Mouse (Mus musculus): ENCODE results near the gene Smpd4. TPM values are rescaled to one million over a fixed set of nuclear protein-coding genes. Genes with fewer than 3 reads are reported as not detected.
A peak's percentile ranks its signal among the peaks of the same experiment; 100 is the strongest.

The Smpd4 gene
- polyA plus RNA-seq, 1 experiment from 2014 or later, result 39.1 TPM

DNA sequence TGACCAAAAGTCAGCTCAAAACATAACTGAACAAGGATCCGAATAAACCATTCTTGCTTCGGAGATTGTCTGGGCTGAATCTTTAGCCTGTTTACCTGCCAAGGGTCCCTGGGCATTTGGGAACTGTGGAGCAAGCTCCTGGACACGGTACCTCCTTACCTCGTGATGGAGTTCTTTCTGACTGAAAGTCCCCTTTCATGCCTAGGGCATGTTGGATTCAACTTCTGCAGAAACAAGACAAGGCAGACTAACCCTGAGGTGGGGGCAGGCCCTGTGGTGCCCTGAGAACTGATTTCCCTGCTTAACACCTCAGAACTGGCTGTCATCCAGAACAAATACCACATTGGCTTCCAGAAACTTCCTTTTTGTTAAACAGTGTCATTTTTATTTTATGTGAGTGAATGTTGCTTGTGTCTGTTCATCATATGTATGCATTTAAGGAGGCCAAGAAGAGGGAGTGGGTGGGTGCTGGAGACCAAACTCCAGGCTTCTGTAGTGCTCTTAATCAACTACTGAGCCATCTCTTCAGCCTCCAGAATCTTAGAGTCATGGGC, 24.4 kb downstream of the Smpd4 start:
- Histone ChIP-seq H3K4me1 (replicated peaks; ENCODE audit: control insufficient read depth, insufficient read depth, low read length) (0 out of 2 replicates have a peak, but pooled peaks cover 3% of the 10 kb centered on the region), H3K27me3 (ENCODE audit: control insufficient read depth, insufficient read depth, low read length) (no peaks in the 10 kb centered on the region), H3K9me3 (ENCODE audit: control insufficient read depth, low read length) (no peaks in the 10 kb centered on the region), H3K9ac (ENCODE audit: low read depth, low read length) (no peak overlapping the region), H3K4me3 (ENCODE audit: low read depth, low read length) (no peak overlapping the region), H3K27ac (ENCODE audit: low read depth, low read length) (no peak overlapping the region), H3K36me3 (ENCODE audit: control insufficient read depth, insufficient read depth, low read length) (peaks cover 9% of the 10 kb centered on the region; the same call in 1 of the 2 replicates), H3K4me2 (replicated peaks; ENCODE audit: low read depth, low read length) (no peak overlapping the region)
- WGBS, result 92% methylated on average over 4 of the region's 4 CpGs
- no peak for ATAC-seq (ENCODE audit: low FRiP score)
- no peak for DNase-seq (ENCODE audit: low spot score)

DNA sequence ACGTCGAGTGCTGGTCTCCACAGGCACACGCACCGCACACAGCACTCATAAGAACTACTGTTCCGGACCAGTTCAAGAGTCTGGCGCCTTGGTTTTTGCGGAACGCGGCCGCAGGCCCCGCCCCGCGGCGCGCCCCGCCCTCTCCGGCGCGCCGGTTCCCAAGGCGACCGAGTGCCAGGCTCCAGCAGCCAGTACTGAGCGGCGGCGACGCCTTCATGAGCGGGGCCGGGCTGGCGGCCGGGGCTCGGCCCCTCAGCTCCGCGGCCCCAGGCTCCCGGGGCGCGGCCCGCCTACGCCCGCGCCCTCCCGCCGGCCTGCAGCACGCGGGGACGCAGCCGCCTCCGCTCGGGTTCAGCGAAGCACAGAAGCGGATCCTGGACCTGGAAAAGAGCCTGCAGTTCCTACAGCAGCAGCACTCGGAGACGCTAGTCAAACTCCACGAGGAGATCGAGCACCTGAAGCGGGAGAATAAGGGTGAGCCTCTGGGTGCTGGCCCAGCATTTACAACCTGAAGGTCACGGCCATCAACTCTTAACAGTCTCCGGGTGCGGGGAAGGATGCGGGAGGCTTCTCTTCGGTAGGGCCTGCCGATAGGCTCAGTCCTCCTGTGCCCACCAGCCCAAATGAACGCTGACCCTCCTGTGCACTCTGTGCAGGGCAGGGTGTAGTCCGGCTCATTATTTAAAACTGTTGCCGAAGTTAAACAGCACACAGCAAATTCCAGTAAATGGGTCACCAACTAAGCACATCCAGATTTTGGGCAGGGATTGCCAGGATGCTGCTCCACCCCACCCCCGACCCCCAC, 27.4 kb downstream of the Smpd4 start, which contains the start of gene Ccdc74a:
Gene Ccdc74a (plus strand): TSS at position 161 of the 805 bp plus-strand sequence.
- Histone ChIP-seq H3K4me3 (ENCODE audit: low read depth, low read length) (peak within 1 kb of the TSS; percentile 48), H3K36me3 (ENCODE audit: control insufficient read depth, insufficient read depth, low read length) (peaks cover under 1% of the 10 kb centered on the region; the same call in 1 of the 2 replicates), H3K4me2 (replicated peaks; ENCODE audit: low read depth, low read length) (peak within 1 kb of the TSS; percentile 95), H3K27me3 (ENCODE audit: control insufficient read depth, insufficient read depth, low read length) (no peaks in the 10 kb centered on the region), H3K27ac (ENCODE audit: low read depth, low read length) (no peak within 1 kb of the TSS), H3K4me1 (replicated peaks; ENCODE audit: control insufficient read depth, insufficient read depth, low read length) (0 out of 2 replicates have a peak, but pooled peaks cover 3% of the 10 kb centered on the region), H3K9me3 (ENCODE audit: control insufficient read depth, low read length) (no peaks in the 10 kb centered on the region), H3K9ac (ENCODE audit: low read depth, low read length) (peak within 1 kb of the TSS; percentile 52)
- ATAC-seq (ENCODE audit: low FRiP score) (peak; percentile 95), DNase-seq (ENCODE audit: low spot score) (peak; percentile 92)
- WGBS, result 3% methylated on average over 53 of the region's 65 CpGs

DNA sequence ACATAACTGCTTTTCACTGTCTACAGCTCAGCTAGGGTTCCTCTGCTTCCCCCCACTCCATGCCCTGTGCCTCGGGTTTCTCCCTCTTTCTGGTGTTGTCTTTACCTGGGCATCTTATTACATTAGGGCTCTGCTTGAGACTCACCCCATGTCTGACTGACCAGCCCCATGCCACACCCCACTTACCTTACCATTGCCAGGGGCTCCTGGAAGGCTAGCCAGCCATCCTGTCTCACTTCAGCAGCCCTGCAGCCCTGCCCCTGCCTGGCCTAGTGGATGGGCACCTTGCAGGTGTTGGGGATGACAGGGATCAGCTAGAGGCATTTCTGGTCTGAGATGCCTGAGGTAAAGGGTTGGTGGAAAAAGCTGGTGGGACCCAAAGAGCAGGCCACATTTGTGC, 28.0 kb downstream of the Smpd4 start:
- H3K4me2 ChIP-seq (replicated peaks; ENCODE audit: low read depth, low read length), result peak overlapping the region; percentile 95
- peak overlapping the region; percentile 48; the same call in 1 of the 2 replicates for H3K4me3 ChIP-seq (ENCODE audit: low read depth, low read length)
- H3K27ac ChIP-seq (ENCODE audit: low read depth, low read length), result no peak overlapping the region
- H3K9me3 ChIP-seq (ENCODE audit: control insufficient read depth, low read length), result no peaks in the 10 kb centered on the region
- peak; percentile 29; the same call in 1 of the 2 replicates for ATAC-seq (ENCODE audit: low FRiP score)
- 0 out of 2 replicates have a peak, but pooled peaks cover 3% of the 10 kb centered on the region for H3K4me1 ChIP-seq (replicated peaks; ENCODE audit: control insufficient read depth, insufficient read depth, low read length)
- H3K9ac ChIP-seq (ENCODE audit: low read depth, low read length), result peak overlapping the region; percentile 52; the same call in 1 of the 2 replicates
- 18% methylated on average over 1 of the region's 1 CpGs for WGBS
- DNase-seq (ENCODE audit: low spot score), result no peak
- H3K27me3 ChIP-seq (ENCODE audit: control insufficient read depth, insufficient read depth, low read length), result no peaks in the 10 kb centered on the region
- peaks cover 2% of the 10 kb centered on the region; the same call in 1 of the 2 replicates for H3K36me3 ChIP-seq (ENCODE audit: control insufficient read depth, insufficient read depth, low read length)

DNA sequence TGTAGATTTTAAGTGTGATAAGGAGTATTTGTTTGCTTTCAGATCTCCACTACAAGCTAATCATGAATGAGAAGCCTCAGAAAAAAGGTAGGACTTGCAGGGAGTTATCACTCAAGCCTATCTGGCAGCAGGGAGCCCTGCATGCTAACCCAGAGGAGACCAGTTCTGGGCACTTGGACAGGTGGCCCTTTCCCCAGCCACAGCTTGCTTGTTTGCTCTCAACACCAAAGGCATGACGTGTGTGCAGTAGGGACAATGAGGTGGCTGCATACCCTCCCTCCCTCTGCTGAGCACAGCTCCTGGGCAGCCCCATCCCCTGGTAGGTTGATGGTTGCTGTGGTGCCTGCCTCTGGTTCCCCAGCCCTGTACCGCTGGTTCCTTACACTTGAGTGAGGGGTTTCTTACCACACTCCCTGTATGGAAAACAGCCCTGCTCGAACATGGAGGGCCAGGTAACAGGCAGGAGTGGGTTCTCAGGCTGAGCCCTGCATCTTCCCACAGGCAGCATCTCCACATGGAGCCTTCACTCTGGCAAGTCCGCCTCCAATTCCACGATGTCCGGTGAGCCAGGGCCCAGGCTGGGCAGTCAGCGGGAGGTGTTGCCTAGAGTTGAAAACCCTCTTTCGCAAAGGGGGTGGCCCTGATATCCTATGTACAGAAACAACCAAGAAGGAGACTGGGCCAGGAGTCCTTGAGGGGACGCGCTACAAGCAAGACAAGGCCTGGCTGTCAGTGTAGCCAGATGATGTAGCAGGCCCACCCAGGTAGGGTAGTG, 28.6 kb downstream of the Smpd4 start:
- 82% methylated on average over 10 of the region's 10 CpGs for WGBS
- H3K9me3 ChIP-seq (ENCODE audit: control insufficient read depth, low read length), result no peaks in the 10 kb centered on the region
- H3K27me3 ChIP-seq (ENCODE audit: control insufficient read depth, insufficient read depth, low read length), result no peaks in the 10 kb centered on the region
- DNase-seq (ENCODE audit: low spot score) (no peak), ATAC-seq (ENCODE audit: low FRiP score) (no peak)
- no peak overlapping the region for H3K4me3 ChIP-seq (ENCODE audit: low read depth, low read length)
- no peak overlapping the region for H3K9ac ChIP-seq (ENCODE audit: low read depth, low read length)
- 0 out of 2 replicates have a peak, but pooled peaks cover 3% of the 10 kb centered on the region for H3K4me1 ChIP-seq (replicated peaks; ENCODE audit: control insufficient read depth, insufficient read depth, low read length)
- no peak overlapping the region for H3K27ac ChIP-seq (ENCODE audit: low read depth, low read length)
- no peak overlapping the region for H3K4me2 ChIP-seq (replicated peaks; ENCODE audit: low read depth, low read length)
- peaks cover 3% of the 10 kb centered on the region; the same call in 1 of the 2 replicates for H3K36me3 ChIP-seq (ENCODE audit: control insufficient read depth, insufficient read depth, low read length)

DNA sequence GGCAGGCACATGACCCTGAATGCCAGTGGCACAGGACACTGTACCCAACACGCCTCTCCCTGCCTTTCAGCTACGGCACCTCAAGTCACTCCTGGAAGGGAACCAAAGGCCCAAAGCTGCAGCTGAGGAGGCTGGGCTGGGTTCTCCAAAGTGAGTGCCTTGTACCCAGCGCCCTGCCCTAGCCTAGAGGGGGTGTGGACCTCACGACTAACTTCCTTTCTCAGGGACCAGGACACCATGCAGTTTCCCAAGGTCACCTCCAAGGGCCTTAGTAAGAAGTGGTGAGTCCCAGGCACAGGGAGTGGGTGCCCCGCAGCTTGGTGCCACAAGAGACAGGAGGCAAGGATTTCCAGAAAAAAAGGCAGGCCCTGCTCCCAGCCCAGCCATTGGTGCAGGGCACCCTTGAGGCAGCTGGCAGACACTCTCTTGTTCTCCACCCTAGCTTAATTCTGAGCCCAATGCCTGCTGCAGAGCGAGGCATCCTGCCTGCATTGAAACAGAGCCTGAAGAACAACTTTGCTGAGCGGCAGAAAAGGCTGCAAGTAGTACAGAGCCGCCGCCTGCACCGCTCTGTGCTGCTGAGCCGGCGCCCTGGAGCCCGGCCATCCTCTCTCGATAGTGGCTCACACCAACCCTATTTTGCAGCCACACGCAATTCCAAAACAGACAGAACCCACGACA, 30.9 kb downstream of the Smpd4 start:
- H3K4me2 ChIP-seq (replicated peaks; ENCODE audit: low read depth, low read length), result no peak overlapping the region
- H3K27ac ChIP-seq (ENCODE audit: low read depth, low read length), result no peak overlapping the region
- DNase-seq (ENCODE audit: low spot score) (no peak), ATAC-seq (ENCODE audit: low FRiP score) (no peak)
- H3K4me1 ChIP-seq (replicated peaks; ENCODE audit: control insufficient read depth, insufficient read depth, low read length), result 0 out of 2 replicates have a peak, but pooled peaks cover 3% of the 10 kb centered on the region
- H3K9ac ChIP-seq (ENCODE audit: low read depth, low read length), result no peak overlapping the region
- no peaks in the 10 kb centered on the region for H3K27me3 ChIP-seq (ENCODE audit: control insufficient read depth, insufficient read depth, low read length)
- H3K4me3 ChIP-seq (ENCODE audit: low read depth, low read length), result no peak overlapping the region
- WGBS, result 85% methylated on average over 16 of the region's 16 CpGs
- 0 out of 2 replicates have a peak, but pooled peaks cover 3% of the 10 kb centered on the region for H3K36me3 ChIP-seq (ENCODE audit: control insufficient read depth, insufficient read depth, low read length)
- no peaks in the 10 kb centered on the region for H3K9me3 ChIP-seq (ENCODE audit: control insufficient read depth, low read length)

DNA sequence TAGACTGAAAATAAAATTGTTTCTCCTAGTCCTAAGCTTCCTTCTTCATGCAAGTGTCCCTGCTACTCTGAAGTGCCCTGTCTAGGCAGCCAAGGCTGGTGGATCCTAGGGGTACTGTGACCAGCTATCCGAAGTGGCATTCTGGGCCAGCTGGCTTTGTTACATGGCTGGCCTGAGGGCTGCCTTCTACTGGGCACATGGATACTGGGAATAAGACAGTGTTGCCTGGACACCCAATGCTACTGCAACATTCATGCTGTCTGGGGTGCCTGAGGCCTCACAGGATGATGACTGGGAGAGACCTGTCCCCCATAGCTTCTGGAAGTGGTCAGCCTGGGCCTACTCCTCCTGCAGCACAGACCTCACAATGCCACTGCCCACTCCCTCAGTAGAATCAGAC, 31.6 kb downstream of the Smpd4 start:
- 97% methylated on average over 1 of the region's 1 CpGs for WGBS
- Histone ChIP-seq H3K9ac (ENCODE audit: low read depth, low read length) (no peak overlapping the region), H3K9me3 (ENCODE audit: control insufficient read depth, low read length) (no peaks in the 10 kb centered on the region), H3K27me3 (ENCODE audit: control insufficient read depth, insufficient read depth, low read length) (no peaks in the 10 kb centered on the region), H3K27ac (ENCODE audit: low read depth, low read length) (no peak overlapping the region), H3K36me3 (ENCODE audit: control insufficient read depth, insufficient read depth, low read length) (0 out of 2 replicates have a peak, but pooled peaks cover 3% of the 10 kb centered on the region), H3K4me3 (ENCODE audit: low read depth, low read length) (no peak overlapping the region), H3K4me1 (replicated peaks; ENCODE audit: control insufficient read depth, insufficient read depth, low read length) (0 out of 2 replicates have a peak, but pooled peaks cover 3% of the 10 kb centered on the region), H3K4me2 (replicated peaks; ENCODE audit: low read depth, low read length) (no peak overlapping the region)
- ATAC-seq (ENCODE audit: low FRiP score), result no peak
- DNase-seq (ENCODE audit: low spot score), result no peak

DNA sequence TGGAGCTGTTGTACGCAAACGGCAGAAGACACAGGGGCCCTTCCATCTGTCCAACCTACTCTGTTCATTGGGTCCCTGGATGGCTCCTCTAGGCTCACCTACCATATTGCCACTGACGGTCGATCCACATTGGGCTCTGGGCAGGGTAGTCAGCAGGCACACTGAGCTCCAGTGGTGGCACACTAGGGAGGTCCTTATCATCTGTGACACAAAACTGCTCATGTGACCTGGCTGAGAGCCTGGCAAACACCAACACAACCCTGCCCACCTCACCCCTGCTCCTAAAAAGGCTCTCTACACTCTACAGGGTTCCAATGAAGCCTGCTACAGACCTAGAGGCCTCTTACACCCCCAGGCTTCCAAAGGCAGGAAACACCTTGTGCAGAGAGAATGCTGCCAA, 33.5 kb downstream of the Smpd4 start:
- Histone ChIP-seq H3K27ac (ENCODE audit: low read depth, low read length) (no peak overlapping the region), H3K9me3 (ENCODE audit: control insufficient read depth, low read length) (no peaks in the 10 kb centered on the region), H3K4me3 (ENCODE audit: low read depth, low read length) (no peak overlapping the region), H3K4me2 (replicated peaks; ENCODE audit: low read depth, low read length) (no peak overlapping the region), H3K4me1 (replicated peaks; ENCODE audit: control insufficient read depth, insufficient read depth, low read length) (no peaks in the 10 kb centered on the region), H3K9ac (ENCODE audit: low read depth, low read length) (no peak overlapping the region), H3K36me3 (ENCODE audit: control insufficient read depth, insufficient read depth, low read length) (0 out of 2 replicates have a peak, but pooled peaks cover 3% of the 10 kb centered on the region), H3K27me3 (ENCODE audit: control insufficient read depth, insufficient read depth, low read length) (no peaks in the 10 kb centered on the region)
- ATAC-seq (ENCODE audit: low FRiP score), result no peak
- 93% methylated on average over 4 of the region's 4 CpGs for WGBS
- no peak for DNase-seq (ENCODE audit: low spot score)

DNA sequence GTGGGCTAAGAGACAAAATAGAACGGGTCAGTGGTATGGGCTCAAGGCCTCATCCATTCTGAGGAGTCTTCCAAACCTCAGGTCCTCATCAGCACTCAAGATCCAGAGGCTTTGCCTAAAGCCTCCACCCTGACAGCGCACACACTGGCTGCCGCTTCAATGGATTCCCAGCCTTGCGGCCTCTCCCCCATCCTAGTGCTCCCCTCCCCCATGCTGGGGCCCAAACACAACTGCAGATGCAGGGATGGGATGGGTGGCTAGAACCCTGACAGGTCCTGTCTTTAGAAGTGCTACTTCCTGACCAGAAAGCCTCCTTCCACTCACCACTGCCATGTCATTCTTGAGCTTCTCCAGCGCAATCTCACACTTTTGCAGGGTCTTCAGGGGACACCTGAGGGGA, 34.4 kb downstream of the Smpd4 start:
- Histone ChIP-seq H3K4me1 (replicated peaks; ENCODE audit: control insufficient read depth, insufficient read depth, low read length) (no peaks in the 10 kb centered on the region), H3K27me3 (ENCODE audit: control insufficient read depth, insufficient read depth, low read length) (no peaks in the 10 kb centered on the region), H3K27ac (ENCODE audit: low read depth, low read length) (no peak overlapping the region), H3K4me2 (replicated peaks; ENCODE audit: low read depth, low read length) (no peak overlapping the region), H3K9me3 (ENCODE audit: control insufficient read depth, low read length) (no peaks in the 10 kb centered on the region), H3K9ac (ENCODE audit: low read depth, low read length) (no peak overlapping the region), H3K36me3 (ENCODE audit: control insufficient read depth, insufficient read depth, low read length) (0 out of 2 replicates have a peak, but pooled peaks cover 3% of the 10 kb centered on the region), H3K4me3 (ENCODE audit: low read depth, low read length) (no peak overlapping the region)
- ATAC-seq (ENCODE audit: low FRiP score) (no peak), DNase-seq (ENCODE audit: low spot score) (no peak)
- 92% methylated on average over 5 of the region's 5 CpGs for WGBS

Measured in hindbrain, embryonic 11.5 days (tissue).